Mouse (Mus musculus): ENCODE data around the gene AI837181.

- no peak for TF ChIP-seq CTCF (IDR thresholded peaks at IDR 0.05)
- TF ChIP-seq EP300 (IDR thresholded peaks at IDR 0.05), result no peak
Observed at GRCm38 (mm10) chr19:5420579-5420978, 4.4 kb upstream of the AI837181 start.

Measured in lung, postnatal 0 days (tissue).